Mouse (Mus musculus) spleen, embryonic (tissue): ENCODE data around the gene Anln.
"Not testable (repeated sequence)": the region's sequence is repeated elsewhere in the genome, so short reads cannot be mapped to it uniquely, and the experiment has no call there.

Source experiments
- CTCF ChIA-PET: fragments of 350-600 bp; sonication (Branson Sonifier 250); formaldehyde crosslinking; loops from one replicate; lab custom pipeline; 2022; lab: Charles Lee

Gene Anln

DNA sequence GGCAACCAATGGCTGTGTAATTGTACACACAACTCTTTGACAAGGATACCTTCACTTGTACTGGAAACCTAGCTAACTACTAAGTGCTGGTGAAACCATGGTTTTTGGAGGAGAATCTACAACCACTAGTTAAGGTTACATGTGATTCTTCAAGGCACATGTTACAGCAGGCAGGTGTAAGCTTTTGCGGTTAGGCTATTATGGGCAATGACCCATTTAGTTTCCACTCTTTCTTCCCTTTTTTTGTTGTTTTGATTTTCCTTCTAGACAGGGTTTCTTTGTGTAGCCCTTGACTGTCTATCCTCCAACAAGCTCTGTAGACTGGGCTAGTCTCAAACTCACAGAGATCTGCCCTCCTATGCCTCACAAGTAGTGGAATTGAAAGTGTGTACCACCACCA, 64.4 kb downstream of the Anln start:
- CTCF ChIA-PET: no interaction called here

DNA sequence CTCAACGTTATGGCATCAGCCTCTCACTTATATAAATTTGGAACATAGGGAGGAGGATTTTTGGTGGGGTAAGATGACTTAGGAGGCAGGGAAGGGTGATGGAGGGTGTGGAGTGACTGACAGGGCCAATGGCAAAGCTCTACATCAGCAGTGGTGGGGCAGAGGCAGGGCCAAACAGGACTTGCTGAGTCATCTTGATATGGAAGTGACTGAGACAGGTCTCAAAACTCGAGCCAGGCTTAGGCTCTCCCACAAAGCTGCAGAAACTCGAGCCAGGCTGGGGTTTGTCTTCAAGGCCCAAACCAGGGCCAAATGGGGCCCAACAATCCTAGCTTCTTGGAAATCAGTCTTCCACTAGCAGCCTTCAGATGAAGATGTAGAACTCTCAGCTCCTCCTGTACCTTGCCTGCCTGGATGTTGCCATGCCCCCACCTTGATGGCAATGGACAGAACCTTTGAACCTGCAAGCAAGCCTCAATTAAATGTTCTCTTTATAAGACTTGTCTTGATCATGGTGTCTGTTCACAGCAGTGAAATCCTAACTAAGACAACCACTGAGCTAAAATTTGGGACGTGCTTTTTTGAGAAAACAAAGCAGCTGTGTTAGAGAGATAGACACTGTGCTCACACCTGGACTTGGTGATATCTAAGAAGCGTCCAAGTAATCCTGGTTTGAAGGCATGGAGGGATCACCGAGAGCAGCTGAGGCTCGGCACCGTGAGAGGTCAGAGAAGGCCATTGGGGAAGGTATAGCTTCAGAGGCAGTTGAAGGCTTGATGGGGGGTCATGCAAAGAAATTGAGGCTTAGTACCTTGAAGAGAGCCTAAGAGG, 66.4 kb downstream of the Anln start:
- CTCF ChIA-PET: no interaction called here

GRCm38 (mm10) chr9:22319109-22319508, 69.9 kb downstream of the Anln start:
- CTCF ChIA-PET: no interaction called here

DNA sequence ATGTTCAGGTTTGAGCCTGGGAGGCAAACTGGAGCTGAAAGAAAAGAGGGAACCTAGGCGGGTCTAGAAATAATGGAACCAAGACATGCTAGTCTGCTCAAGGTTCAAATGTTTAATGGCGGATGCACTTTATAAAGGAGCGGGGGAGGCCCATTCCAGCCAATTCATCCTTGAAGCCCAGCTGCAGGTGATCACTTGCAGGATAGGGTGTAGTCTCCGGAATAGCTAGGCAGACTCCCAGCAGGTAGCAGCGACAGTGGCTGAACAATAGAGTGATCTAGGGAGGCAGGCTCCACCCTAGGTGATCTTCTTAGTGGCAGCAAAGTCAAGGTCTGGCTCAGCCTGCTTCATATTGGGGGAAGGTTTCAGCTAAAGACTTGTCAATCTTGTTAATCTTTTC, 72.9 kb downstream of the Anln start:
- CTCF ChIA-PET: not testable (repeated sequence)

DNA sequence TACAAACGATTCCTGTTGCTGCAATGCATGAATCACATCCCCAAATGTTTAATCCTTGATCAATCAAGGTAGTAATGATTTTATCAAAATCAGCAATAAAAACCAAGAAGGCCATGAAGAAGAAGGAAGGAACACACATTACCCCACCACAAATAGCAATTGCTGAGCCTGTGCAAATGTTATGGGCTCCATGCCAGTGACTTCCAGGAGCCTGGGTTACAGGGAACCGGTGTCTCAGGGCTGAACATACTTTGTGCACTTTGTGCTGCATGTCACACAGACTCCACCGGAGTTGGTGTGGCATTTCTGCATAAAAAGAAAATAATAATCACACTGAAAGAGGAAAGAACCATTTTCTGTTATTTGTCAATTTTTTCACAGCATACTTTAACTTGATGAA, 74.9 kb downstream of the Anln start:
- CTCF ChIA-PET: no interaction called here

- CTCF ChIA-PET: no interaction called here
Measured at GRCm38 (mm10) chr9:22313218-22313617, 75.8 kb downstream of the Anln start.

DNA sequence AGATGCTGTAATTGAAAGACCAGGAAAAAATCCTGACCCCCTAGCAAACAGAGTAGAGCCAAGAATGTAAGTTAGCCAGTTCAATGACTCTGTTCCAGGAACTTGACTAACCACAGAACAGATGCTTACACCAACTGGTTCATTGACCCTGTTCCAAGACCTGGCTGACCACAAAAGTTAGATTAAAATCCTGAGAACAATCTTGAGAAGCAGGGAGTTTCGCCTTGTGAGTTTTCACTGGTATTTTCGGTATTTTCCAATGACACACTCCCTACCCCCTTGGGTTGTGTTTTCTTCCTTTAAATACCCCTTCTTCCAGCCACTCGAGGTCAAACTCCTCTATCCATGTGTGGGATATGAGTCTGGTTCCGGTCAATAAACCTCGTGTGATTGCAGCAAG, 79.3 kb downstream of the Anln start:
- CTCF ChIA-PET: no interaction called here

DNA sequence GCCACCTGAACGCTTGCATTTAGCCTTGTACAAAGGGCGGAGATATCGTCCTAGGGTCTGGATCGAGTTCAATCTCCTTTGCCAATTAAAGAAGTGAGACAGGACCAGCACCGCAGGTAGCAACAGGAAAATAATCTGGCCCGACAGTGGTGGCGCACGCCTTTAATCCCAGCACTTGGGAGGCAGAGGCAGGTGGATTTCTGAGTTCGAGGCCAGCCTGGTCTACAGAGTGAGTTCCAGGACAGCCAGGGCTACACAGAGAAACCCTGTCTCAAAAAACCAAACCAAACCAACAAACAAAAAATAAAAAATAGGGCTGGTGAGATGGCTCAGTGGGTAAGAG, 81.1 kb downstream of the Anln start:
- CTCF ChIA-PET: not testable (repeated sequence)

GRCm38 (mm10) chr9:22307156-22307919, 81.7 kb downstream of the Anln start, which contains the start of gene Zfp810:
Zfp810 (minus strand) TSS chr9:22307648.
- CTCF ChIA-PET: interaction anchor here (0.6 kb wide), 1 partner anchor 12 kb away, joined by 3 read pairs; no protein-coding TSS in a partner anchor

DNA sequence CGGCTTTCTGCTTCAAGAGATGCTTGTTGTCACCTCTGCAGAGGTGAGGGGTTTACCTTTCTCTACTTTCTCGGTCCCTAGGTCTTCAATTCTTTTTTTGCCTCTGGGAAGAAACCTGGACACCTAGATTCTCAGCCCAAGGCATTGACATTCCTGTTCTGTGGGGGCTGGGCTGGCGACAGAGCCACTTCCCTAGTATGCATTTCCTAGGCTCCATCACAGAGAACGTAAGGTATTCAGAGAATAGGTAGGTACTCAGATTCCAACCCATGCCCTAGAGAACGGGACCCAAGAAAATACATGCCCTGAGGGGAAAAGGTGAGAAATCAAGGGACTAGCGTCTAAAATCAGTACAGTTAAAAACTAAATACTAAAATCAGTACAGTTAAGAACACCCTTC, 82.3 kb downstream of the Anln start:
- CTCF ChIA-PET: interaction anchor here (0.6 kb wide), 1 partner anchor 11 kb away, joined by 3 read pairs; no protein-coding TSS in a partner anchor

DNA sequence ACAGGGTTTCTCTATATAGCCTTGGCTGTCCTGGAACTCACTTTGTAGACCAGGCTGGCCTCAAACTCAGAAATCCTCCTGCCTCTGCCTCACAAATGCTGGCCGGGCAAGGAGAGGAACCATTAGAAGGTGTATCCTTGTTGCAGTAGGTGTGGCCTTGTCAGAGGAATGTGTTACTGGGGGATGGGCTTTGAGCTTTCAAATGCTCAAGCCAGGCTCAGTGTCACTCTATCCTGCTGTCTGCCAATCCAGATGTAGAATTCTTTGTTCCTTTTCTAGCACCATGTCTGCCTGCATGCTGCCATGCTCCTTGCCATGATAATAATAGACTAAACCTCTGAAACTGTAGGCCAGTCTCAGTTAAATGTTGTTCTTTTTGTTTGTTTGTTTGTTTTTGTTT, 86.8 kb downstream of the Anln start:
- CTCF ChIA-PET: no interaction called here
